Mouse (Mus musculus): ENCODE data around the gene Olfr1164. TPM values are rescaled to one million over a fixed set of nuclear protein-coding genes. Genes with fewer than 3 reads are reported as not detected.

Olfr1164 gene
- polyA plus RNA-seq (2015; fragmentation: Nextera tagmentation; extraction: Ambion mirVana) = not detected in 2 replicates

GRCm38 (mm10) chr2:88093866-88094265, at the start of gene Olfr1164:
Olfr1164 (minus strand) TSS chr2:88093966.
- Histone ChIP-seq H3K27me3 (ENCODE audit: control insufficient read depth, insufficient read depth, low read length) (no peaks in the 10 kb centered on the region), H3K9me3 (ENCODE audit: control insufficient read depth, low read length) (no peaks in the 10 kb centered on the region), H3K4me2 (replicated peaks; ENCODE audit: low read depth) (no peak within 1 kb of the TSS), H3K4me1 (replicated peaks; ENCODE audit: control insufficient read depth, insufficient read depth) (no peaks in the 10 kb centered on the region), H3K36me3 (ENCODE audit: control insufficient read depth, insufficient read depth, low read length) (no peaks in the 10 kb centered on the region), H3K27ac (replicated peaks) (no peak within 1 kb of the TSS), H3K9ac (ENCODE audit: low read length) (no peak within 1 kb of the TSS), H3K4me3 (ENCODE audit: low read depth, low read length) (no peak within 1 kb of the TSS)
- ATAC-seq (ENCODE audit: low FRiP score, low TSS enrichment) = no peak
- 67% methylated on average over 4 of the region's 4 CpGs for WGBS
- TF ChIP-seq CTCF (IDR thresholded peaks at IDR 0.05; ENCODE audit: low read depth) = no peak
- TF ChIP-seq EP300 (optimal IDR thresholded peaks at IDR 0.05) = no peak
- no peak for DNase-seq (ENCODE audit: low spot score)

DNA sequence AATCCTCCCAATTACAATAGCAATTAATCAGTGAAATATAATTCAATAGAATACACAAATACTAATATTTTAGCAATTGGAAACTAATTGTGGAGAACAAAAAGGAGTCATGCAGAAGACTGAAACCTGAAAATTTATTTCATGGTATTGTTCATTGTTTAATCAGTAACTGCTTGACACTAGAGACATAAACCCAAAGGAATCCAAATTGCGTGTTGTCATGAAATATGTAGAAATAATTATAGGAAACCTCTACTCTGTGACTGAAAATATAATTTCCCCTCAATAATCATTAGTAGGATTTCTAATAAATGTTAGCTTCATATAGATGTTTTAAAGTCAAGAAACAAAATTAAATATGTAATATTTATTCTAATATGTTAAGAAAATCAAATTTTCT, 34.4 kb upstream of the Olfr1164 start, which contains the start of gene Olfr1166:
Gene Olfr1166, minus strand, starts transcription at position 101 of the 400 bp plus-strand sequence.
- no peak within 1 kb of the TSS for H3K4me3 ChIP-seq (ENCODE audit: low read depth, low read length)
- H3K9me3 ChIP-seq (ENCODE audit: control insufficient read depth, low read length) = no peaks in the 10 kb centered on the region
- H3K27me3 ChIP-seq (ENCODE audit: control insufficient read depth, insufficient read depth, low read length) = no peaks in the 10 kb centered on the region
- DNase-seq (ENCODE audit: low spot score) (no peak), ATAC-seq (ENCODE audit: low FRiP score, low TSS enrichment) (no peak)
- H3K27ac ChIP-seq (replicated peaks) = no peak within 1 kb of the TSS
- WGBS = 81% methylated on average over 1 of the region's 1 CpGs
- no peak within 1 kb of the TSS for H3K4me2 ChIP-seq (replicated peaks; ENCODE audit: low read depth)
- H3K9ac ChIP-seq (ENCODE audit: low read length) = no peak within 1 kb of the TSS
- TF ChIP-seq EP300 (optimal IDR thresholded peaks at IDR 0.05) (no peak), CTCF (IDR thresholded peaks at IDR 0.05; ENCODE audit: low read depth) (no peak)
- H3K4me1 ChIP-seq (replicated peaks; ENCODE audit: control insufficient read depth, insufficient read depth) = no peaks in the 10 kb centered on the region
- H3K36me3 ChIP-seq (ENCODE audit: control insufficient read depth, insufficient read depth, low read length) = no peaks in the 10 kb centered on the region

DNA sequence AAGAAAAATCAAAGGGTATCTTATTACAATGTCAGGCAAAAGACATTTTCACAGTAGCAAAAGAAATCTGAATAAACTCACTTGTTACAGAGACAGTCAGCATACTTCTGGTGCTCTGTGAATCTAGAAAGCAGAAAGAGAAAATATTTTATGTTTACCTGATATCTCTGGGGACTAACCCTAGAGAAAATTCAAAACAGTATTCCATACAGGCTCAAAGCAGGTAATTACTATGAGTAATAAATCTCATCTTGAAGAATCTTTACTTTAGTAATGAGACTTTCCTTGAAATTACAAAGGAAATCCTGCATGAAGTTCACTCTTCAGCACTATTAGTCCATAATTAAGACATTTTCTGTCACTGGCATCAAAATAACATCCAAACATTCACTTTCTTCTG, 22.0 kb downstream of the Olfr1164 start, which contains the start of gene Olfr1163:
Gene Olfr1163, minus strand, starts transcription at position 101 of the 400 bp plus-strand sequence.
- TF ChIP-seq EP300 (optimal IDR thresholded peaks at IDR 0.05) (no peak), CTCF (IDR thresholded peaks at IDR 0.05; ENCODE audit: low read depth) (no peak)
- DNase-seq (ENCODE audit: low spot score) = no peak

DNA sequence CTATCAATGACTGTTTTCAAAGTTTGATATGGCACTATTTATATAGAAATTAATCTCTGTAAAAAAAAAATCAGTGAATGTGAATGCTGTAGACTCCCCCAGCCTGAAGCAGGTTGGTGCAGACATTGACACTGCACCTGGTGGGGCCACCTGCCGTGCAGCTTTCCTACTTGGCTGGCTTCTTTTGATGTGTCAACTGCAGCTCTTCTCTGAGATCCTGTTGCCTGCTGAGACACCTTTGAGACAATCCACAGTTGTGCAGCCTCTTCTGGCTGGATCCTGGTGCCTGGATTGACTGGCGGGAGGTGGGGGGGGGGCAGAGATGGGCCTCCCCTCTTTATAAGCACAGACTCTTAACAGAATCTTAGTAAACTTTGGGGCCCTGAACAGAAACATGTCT, 30.2 kb downstream of the Olfr1164 start:
- no peaks in the 10 kb centered on the region for H3K9me3 ChIP-seq (ENCODE audit: control insufficient read depth, low read length)
- no peak overlapping the region for H3K4me2 ChIP-seq (replicated peaks; ENCODE audit: low read depth)
- ATAC-seq (ENCODE audit: low FRiP score, low TSS enrichment) (no peak), DNase-seq (ENCODE audit: low spot score) (no peak)
- H3K9ac ChIP-seq (ENCODE audit: low read length) = no peak overlapping the region
- no peaks in the 10 kb centered on the region for H3K36me3 ChIP-seq (ENCODE audit: control insufficient read depth, insufficient read depth, low read length)
- H3K4me3 ChIP-seq (ENCODE audit: low read depth, low read length) = no peak overlapping the region
- WGBS = 79% methylated on average over 2 of the region's 2 CpGs
- no peak overlapping the region for H3K27ac ChIP-seq (replicated peaks)
- H3K27me3 ChIP-seq (ENCODE audit: control insufficient read depth, insufficient read depth, low read length) = no peaks in the 10 kb centered on the region
- no peaks in the 10 kb centered on the region for H3K4me1 ChIP-seq (replicated peaks; ENCODE audit: control insufficient read depth, insufficient read depth)
- TF ChIP-seq EP300 (optimal IDR thresholded peaks at IDR 0.05) (no peak), CTCF (IDR thresholded peaks at IDR 0.05; ENCODE audit: low read depth) (no peak)

More for the DNA sequence above, 22.0 kb downstream of the Olfr1164 start, which contains the start of gene Olfr1163:
- H3K4me1 ChIP-seq (replicated peaks; ENCODE audit: control insufficient read depth, insufficient read depth) = no peaks in the 10 kb centered on the region
- no peaks in the 10 kb centered on the region for H3K9me3 ChIP-seq (ENCODE audit: control insufficient read depth, low read length)
- no peak within 1 kb of the TSS for H3K27ac ChIP-seq (replicated peaks)
- no peak within 1 kb of the TSS for H3K4me2 ChIP-seq (replicated peaks; ENCODE audit: low read depth)
- no peak within 1 kb of the TSS for H3K9ac ChIP-seq (ENCODE audit: low read length)
- H3K27me3 ChIP-seq (ENCODE audit: control insufficient read depth, insufficient read depth, low read length) = no peaks in the 10 kb centered on the region
- no peak within 1 kb of the TSS for H3K4me3 ChIP-seq (ENCODE audit: low read depth, low read length)
- no peaks in the 10 kb centered on the region for H3K36me3 ChIP-seq (ENCODE audit: control insufficient read depth, insufficient read depth, low read length)
- ATAC-seq (ENCODE audit: low FRiP score, low TSS enrichment) = no peak

DNA sequence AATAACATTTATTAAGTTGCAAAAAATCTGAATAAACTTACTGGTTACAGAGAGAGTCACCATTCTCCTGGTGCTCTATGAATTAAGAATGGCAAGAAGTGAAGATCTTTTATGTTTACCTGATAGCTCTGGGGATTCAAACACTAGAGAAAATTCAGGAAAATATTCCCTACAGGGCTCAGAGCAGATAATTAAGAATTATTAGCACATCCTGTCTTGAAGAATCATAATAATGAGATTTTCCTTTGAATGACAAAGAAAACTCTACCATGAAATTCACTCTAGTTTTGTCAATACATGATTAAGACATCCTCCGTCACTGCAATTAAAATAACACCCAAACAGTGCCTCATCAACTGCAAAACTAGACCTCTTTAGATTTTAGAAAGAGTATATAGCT, 42.7 kb downstream of the Olfr1164 start, which contains the start of gene Olfr1162:
Gene Olfr1162, minus strand, starts transcription at position 101 of the 400 bp plus-strand sequence.
- ATAC-seq (ENCODE audit: low FRiP score, low TSS enrichment) = no peak
- H3K27me3 ChIP-seq (ENCODE audit: control insufficient read depth, insufficient read depth, low read length) = no peaks in the 10 kb centered on the region
- no peak within 1 kb of the TSS for H3K4me2 ChIP-seq (replicated peaks; ENCODE audit: low read depth)
- no peak for DNase-seq (ENCODE audit: low spot score)
- H3K9ac ChIP-seq (ENCODE audit: low read length) = no peak within 1 kb of the TSS
- 82% methylated on average over 1 of the region's 1 CpGs for WGBS
- H3K4me1 ChIP-seq (replicated peaks; ENCODE audit: control insufficient read depth, insufficient read depth) = no peaks in the 10 kb centered on the region
- H3K4me3 ChIP-seq (ENCODE audit: low read depth, low read length) = no peak within 1 kb of the TSS
- H3K27ac ChIP-seq (replicated peaks) = no peak within 1 kb of the TSS
- no peaks in the 10 kb centered on the region for H3K9me3 ChIP-seq (ENCODE audit: control insufficient read depth, low read length)
- TF ChIP-seq CTCF (IDR thresholded peaks at IDR 0.05; ENCODE audit: low read depth) = no peak
- TF ChIP-seq EP300 (optimal IDR thresholded peaks at IDR 0.05) = no peak
- no peaks in the 10 kb centered on the region for H3K36me3 ChIP-seq (ENCODE audit: control insufficient read depth, insufficient read depth, low read length)

Other genes starting within 250 kb of the Olfr1164 start
- gene Olfr1150-ps1, start 250.0 kb downstream of the Olfr1164 start, polyA plus RNA-seq (2015; fragmentation: Nextera tagmentation; extraction: Ambion mirVana) = not detected in 2 replicates
- gene Olfr1151, start 238.1 kb downstream of the Olfr1164 start, polyA plus RNA-seq (2015; fragmentation: Nextera tagmentation; extraction: Ambion mirVana) = not detected in 2 replicates
- not detected in 2 replicates for gene Olfr1152, start 227.5 kb downstream of the Olfr1164 start, polyA plus RNA-seq (2015; fragmentation: Nextera tagmentation; extraction: Ambion mirVana)
- 0.10 TPM in 1 of 2 replicates, not detected in the other for gene Olfr1153, start 199.0 kb downstream of the Olfr1164 start, polyA plus RNA-seq (2015; fragmentation: Nextera tagmentation; extraction: Ambion mirVana)
- gene Olfr1154, start 188.8 kb downstream of the Olfr1164 start, polyA plus RNA-seq (2015; fragmentation: Nextera tagmentation; extraction: Ambion mirVana) = not detected in 2 replicates
- not detected in 2 replicates for gene Olfr1155, start 148.8 kb downstream of the Olfr1164 start, polyA plus RNA-seq (2015; fragmentation: Nextera tagmentation; extraction: Ambion mirVana)
- gene Olfr1156, start 140.9 kb downstream of the Olfr1164 start, polyA plus RNA-seq (2015; fragmentation: Nextera tagmentation; extraction: Ambion mirVana) = not detected in 2 replicates
- not detected in 2 replicates for gene Olfr1157, start 125.7 kb downstream of the Olfr1164 start, polyA plus RNA-seq (2015; fragmentation: Nextera tagmentation; extraction: Ambion mirVana)
- gene Olfr74, start 119.3 kb downstream of the Olfr1164 start, polyA plus RNA-seq (2015; fragmentation: Nextera tagmentation; extraction: Ambion mirVana) = not detected in 2 replicates
- not detected in 2 replicates for gene Olfr1158, start 103.9 kb downstream of the Olfr1164 start, polyA plus RNA-seq (2015; fragmentation: Nextera tagmentation; extraction: Ambion mirVana)
- 0.04 TPM in 1 of 2 replicates, not detected in the other for gene Olfr1160, start 85.7 kb downstream of the Olfr1164 start, polyA plus RNA-seq (2015; fragmentation: Nextera tagmentation; extraction: Ambion mirVana)
- gene Olfr1161, start 71.2 kb downstream of the Olfr1164 start, polyA plus RNA-seq (2015; fragmentation: Nextera tagmentation; extraction: Ambion mirVana) = not detected in 2 replicates
- not detected in 2 replicates for gene Olfr73, start 56.3 kb downstream of the Olfr1164 start, polyA plus RNA-seq (2015; fragmentation: Nextera tagmentation; extraction: Ambion mirVana)
- 0.02 TPM in 1 of 2 replicates, not detected in the other for gene Olfr1162, start 42.8 kb downstream of the Olfr1164 start, polyA plus RNA-seq (2015; fragmentation: Nextera tagmentation; extraction: Ambion mirVana)
- gene Olfr1163, start 22.1 kb downstream of the Olfr1164 start, polyA plus RNA-seq (2015; fragmentation: Nextera tagmentation; extraction: Ambion mirVana) = not detected in 2 replicates
- not detected in 2 replicates for gene Olfr1166, start 34.3 kb upstream of the Olfr1164 start, polyA plus RNA-seq (2015; fragmentation: Nextera tagmentation; extraction: Ambion mirVana)
- gene Olfr1167, start 61.2 kb upstream of the Olfr1164 start, polyA plus RNA-seq (2015; fragmentation: Nextera tagmentation; extraction: Ambion mirVana) = not detected in 2 replicates
- gene Olfr1168, start 87.9 kb upstream of the Olfr1164 start, polyA plus RNA-seq (2015; fragmentation: Nextera tagmentation; extraction: Ambion mirVana) = not detected in 2 replicates
- gene Olfr1170, start 134.4 kb upstream of the Olfr1164 start, polyA plus RNA-seq (2015; fragmentation: Nextera tagmentation; extraction: Ambion mirVana) = 0.04 TPM in 1 of 2 replicates, not detected in the other
- 0.01 TPM in 1 of 2 replicates, not detected in the other for gene Olfr1173, start 185.9 kb upstream of the Olfr1164 start, polyA plus RNA-seq (2015; fragmentation: Nextera tagmentation; extraction: Ambion mirVana)
- not detected in 2 replicates for gene Olfr1174-ps, start 221.2 kb upstream of the Olfr1164 start, polyA plus RNA-seq (2015; fragmentation: Nextera tagmentation; extraction: Ambion mirVana)
- gene Olfr1175-ps, start 233.2 kb upstream of the Olfr1164 start, polyA plus RNA-seq (2015; fragmentation: Nextera tagmentation; extraction: Ambion mirVana) = not detected in 2 replicates
- not detected in 2 replicates for gene Olfr1176, start 242.8 kb upstream of the Olfr1164 start, polyA plus RNA-seq (2015; fragmentation: Nextera tagmentation; extraction: Ambion mirVana)